In genomic region chr13:24955500-24955899, GRCm38 (mm10) we compare ENCODE assay signal across 17 mouse cellular contexts. TPM values are rescaled to one million over a fixed set of nuclear protein-coding genes. Genes with fewer than 3 reads are reported as not detected.
A peak's percentile ranks its signal among the peaks of the same experiment; 100 is the strongest.
DNase-seq lines count a peak whose midpoint lies in the region; ATAC-seq and TF ChIP-seq lines count a peak whose summit lies in the region.
"Had no signal": no experiment of that assay in that cellular context is flagged by ENCODE, and none has a peak within 500 bp of the region (broad histone marks: within the 10 kb centered on the region; RNA-seq: fewer than 3 reads in every experiment).

No protein-coding gene starts in this region.

- H3K9me3 ChIP-seq in embryonic facial prominence, embryonic 14.5 days (ENCODE audit: control insufficient read depth, low read length), result no peaks in the 10 kb centered on the region
- no peaks in the 10 kb centered on the region for H3K9me3 ChIP-seq in stomach, postnatal 0 days (ENCODE audit: control insufficient read depth, low read length)
- H3K9me3 ChIP-seq: limb, embryonic 15.5 days had no signal

- TF ChIP-seq CTCF in stomach, postnatal 0 days (IDR thresholded peaks at IDR 0.05; ENCODE audit: low read depth), result peak; percentile 14; the same call in 1 of the 2 replicates

- H3K9ac ChIP-seq in embryonic facial prominence, embryonic 14.5 days (ENCODE audit: low read depth, low read length), result no peak overlapping the region
- H3K9ac ChIP-seq in stomach, postnatal 0 days (ENCODE audit: low read length), result no peak overlapping the region
- H3K9ac ChIP-seq: limb, embryonic 15.5 days had no signal

- H3K27me3 ChIP-seq in embryonic facial prominence, embryonic 14.5 days (replicated peaks; ENCODE audit: control insufficient read depth, insufficient read depth, low read length), result no peaks in the 10 kb centered on the region
- H3K27me3 ChIP-seq in stomach, postnatal 0 days (ENCODE audit: control insufficient read depth, insufficient read depth, low read length), result no peaks in the 10 kb centered on the region
- H3K27me3 ChIP-seq: limb, embryonic 15.5 days had no signal

- peak; percentile 53 for DNase-seq in embryo, embryonic 10 days (ENCODE audit: low spot score)
- DNase-seq in embryo, embryonic 9.5 days (ENCODE audit: extremely low spot score), result no peak
- peak; percentile 77 for DNase-seq in urinary bladder, postnatal 14 days (ENCODE audit: low spot score)
- DNase-seq in urinary bladder, adult 18-20 months (ENCODE audit: low spot score in 2 of 2), result no peak
- peak; percentile 83 for DNase-seq in embryonic facial prominence, embryonic 14.5 days (ENCODE audit: low spot score)
- peak; percentile 65 for DNase-seq in stomach, postnatal 0 days (ENCODE audit: low spot score)
- DNase-seq in thymus, postnatal 10 days (ENCODE audit: low spot score in 2 of 2), result no peak
- no peak for DNase-seq in layer of hippocampus, postnatal 36 days
- DNase-seq: cerebellum, adult 9-11 months; heart, adult 2 months; heart, postnatal 10 days; kidney, postnatal 10 days; lung, postnatal 4 days; right cerebral cortex, postnatal 14 days had no signal

- WGBS in embryonic facial prominence, embryonic 14.5 days, result 7% methylated on average over 10 of the region's 10 CpGs
- WGBS in stomach, postnatal 0 days, result 16% methylated on average over 10 of the region's 10 CpGs

- H3K4me1 ChIP-seq in embryonic facial prominence, embryonic 14.5 days (ENCODE audit: control insufficient read depth, insufficient read depth, low read length), result peaks cover 4% of the 10 kb centered on the region; the same call in 1 of the 2 replicates
- H3K4me1 ChIP-seq in stomach, postnatal 0 days (replicated peaks; ENCODE audit: control insufficient read depth, insufficient read depth), result no peaks in the 10 kb centered on the region
- H3K4me1 ChIP-seq: limb, embryonic 15.5 days had no signal

- ATAC-seq in embryonic facial prominence, embryonic 14.5 days (ENCODE audit: low read depth), result peak; percentile 90; the same call in 1 of the 2 replicates
- ATAC-seq in stomach, postnatal 0 days (ENCODE audit: low FRiP score, low TSS enrichment), result peak; percentile 72; the same call in 1 of the 2 replicates
- ATAC-seq: hindbrain, postnatal 0 days had no signal

- H3K4me2 ChIP-seq in embryonic facial prominence, embryonic 14.5 days (ENCODE audit: low read depth, low read length), result no peak overlapping the region
- H3K4me2 ChIP-seq in stomach, postnatal 0 days (replicated peaks; ENCODE audit: low read depth), result no peak overlapping the region
- H3K4me2 ChIP-seq: limb, embryonic 15.5 days had no signal

- no peak for TF ChIP-seq EP300 in stomach, postnatal 0 days (optimal IDR thresholded peaks at IDR 0.05)

- no peaks in the 10 kb centered on the region for H3K36me3 ChIP-seq in embryonic facial prominence, embryonic 14.5 days (ENCODE audit: control insufficient read depth, insufficient read depth, low read length)
- no peaks in the 10 kb centered on the region for H3K36me3 ChIP-seq in stomach, postnatal 0 days (ENCODE audit: control insufficient read depth, insufficient read depth, low read length)
- H3K36me3 ChIP-seq: limb, embryonic 15.5 days had no signal

- no peak overlapping the region for H3K27ac ChIP-seq in embryonic facial prominence, embryonic 14.5 days (replicated peaks; ENCODE audit: low read depth, low read length)
- H3K27ac ChIP-seq in stomach, postnatal 0 days (replicated peaks), result no peak overlapping the region
- H3K27ac ChIP-seq: heart, adult 2 months; hindbrain, postnatal 0 days; limb, embryonic 15.5 days had no signal

- H3K4me3 ChIP-seq in embryonic facial prominence, embryonic 14.5 days (ENCODE audit: low read depth, low read length), result no peak overlapping the region
- no peak overlapping the region for H3K4me3 ChIP-seq in stomach, postnatal 0 days (ENCODE audit: low read depth, low read length)
- H3K4me3 ChIP-seq: heart, adult 2 months; limb, embryonic 15.5 days had no signal

RNA-seq across cellular contexts. Expression of gene Gpld1, which starts 12.5 kb away (rescaled TPM):
- polyA plus RNA-seq in embryonic facial prominence, embryonic 14.5 days (2014; fragmentation: Nextera tagmentation; extraction: Ambion mirVana), result 1.7 and 2.2 TPM in 2 replicates
- polyA plus RNA-seq in stomach, postnatal 0 days (2015; fragmentation: Nextera tagmentation; extraction: Ambion mirVana), result 25.6 and 26.0 TPM in 2 replicates
- 10 to 100 TPM; 15.5 to 17.3 TPM for total RNA-seq in layer of hippocampus, postnatal 36 days (2021)

RNA-seq across cellular contexts. Expression of gene Aldh5a1, which starts 18.0 kb away (rescaled TPM):
- 4.3 and 5.6 TPM in 2 replicates for polyA plus RNA-seq in embryonic facial prominence, embryonic 14.5 days (2014; fragmentation: Nextera tagmentation; extraction: Ambion mirVana)
- polyA plus RNA-seq in stomach, postnatal 0 days (2015; fragmentation: Nextera tagmentation; extraction: Ambion mirVana), result 6.1 and 6.4 TPM in 2 replicates
- total RNA-seq in layer of hippocampus, postnatal 36 days (2021), result 10 to 100 TPM; 60.9 to 64.0 TPM
- total RNA-seq: monocyte, adult 5-6 weeks had no signal

Comparison
In these comparisons a context has a peak if more than half of its experiments do, and no peak if none do; other contexts are left out.
1. DNase-seq: peak in embryo, embryonic 10 days (single experiment), urinary bladder, postnatal 14 days (single experiment), embryonic facial prominence, embryonic 14.5 days (single experiment) and stomach, postnatal 0 days (single experiment); none in embryo, embryonic 9.5 days (single experiment), urinary bladder, adult 18-20 months (0 of 2), thymus, postnatal 10 days (0 of 2) and layer of hippocampus, postnatal 36 days (0 of 2).